Mouse (Mus musculus): ENCODE results near the gene Oxnad1. TPM values are rescaled to one million over a fixed set of nuclear protein-coding genes. Genes with fewer than 3 reads are reported as not detected.
"Not testable (repeated sequence)": the region's sequence is repeated elsewhere in the genome, so short reads cannot be mapped to it uniquely, and the experiment has no call there.

The Oxnad1 gene
- polyA plus RNA-seq, 1 experiment from 2014 or later, result 30.9 TPM

DNA sequence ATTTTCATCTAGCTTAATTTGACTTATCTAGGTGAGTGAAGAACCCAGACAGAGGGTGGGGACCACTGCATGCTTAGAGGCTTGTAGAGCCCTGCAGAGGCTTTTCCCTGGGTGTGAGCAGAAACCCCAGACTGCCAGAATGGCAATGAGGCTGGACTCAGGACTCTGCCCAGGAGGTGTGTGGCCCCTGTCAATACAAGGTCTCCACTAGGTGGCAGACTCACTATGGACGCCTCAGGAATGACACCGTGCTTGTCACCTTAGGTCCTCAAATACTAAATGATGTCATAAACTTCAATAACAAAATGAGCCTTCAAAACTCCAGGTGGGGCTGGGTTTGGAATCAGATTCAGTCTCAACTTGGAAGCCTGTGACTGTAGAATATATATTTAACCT is 36.7 kb downstream of the Oxnad1 start:
- H3K36me3 ChIP-seq, result no peaks in the 10 kb centered on the region
- H3K9me3 ChIP-seq, result no peaks in the 10 kb centered on the region
- H3K27ac ChIP-seq, result no peak overlapping the region
- ATAC-seq (ENCODE audit: insufficient read depth, low FRiP score, low read depth), result no peak
- no peak overlapping the region for H3K9ac ChIP-seq
- H3K27me3 ChIP-seq (replicated peaks), result no peaks in the 10 kb centered on the region
- H3K4me3 ChIP-seq (replicated peaks), result no peak overlapping the region
- no peak overlapping the region for H3K4me2 ChIP-seq
- H3K4me1 ChIP-seq, result no peaks in the 10 kb centered on the region
- WGBS, result 58% methylated on average over 2 of the region's 2 CpGs

DNA sequence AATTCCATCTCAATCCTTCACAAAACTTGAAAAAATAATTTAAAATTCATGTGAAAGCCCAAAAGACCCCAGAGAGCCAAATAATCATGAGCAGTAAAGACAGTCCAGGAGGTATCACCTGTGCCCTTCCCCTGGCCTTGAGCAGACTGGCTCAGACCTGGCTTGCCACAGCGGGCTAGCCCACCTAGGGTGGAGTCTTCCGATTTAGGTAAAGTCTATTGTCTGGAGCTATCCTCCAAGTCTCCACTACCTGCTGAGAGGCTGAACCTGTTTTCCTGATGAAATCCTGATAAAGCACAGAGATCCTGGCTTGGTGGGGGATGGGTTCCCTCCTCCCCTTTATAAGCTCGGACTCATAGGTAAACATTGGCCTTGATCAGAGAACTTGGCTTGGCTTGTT is 39.1 kb downstream of the Oxnad1 start:
- no peaks in the 10 kb centered on the region for H3K36me3 ChIP-seq
- no peak for ATAC-seq (ENCODE audit: insufficient read depth, low FRiP score, low read depth)
- no peaks in the 10 kb centered on the region for H3K9me3 ChIP-seq
- no peak overlapping the region for H3K27ac ChIP-seq
- no peak overlapping the region for H3K4me2 ChIP-seq
- H3K4me3 ChIP-seq (replicated peaks), result no peak overlapping the region
- no peak overlapping the region for H3K9ac ChIP-seq
- H3K27me3 ChIP-seq (replicated peaks), result no peaks in the 10 kb centered on the region
- no peaks in the 10 kb centered on the region for H3K4me1 ChIP-seq
- WGBS, result 58% methylated on average over 3 of the region's 3 CpGs

DNA sequence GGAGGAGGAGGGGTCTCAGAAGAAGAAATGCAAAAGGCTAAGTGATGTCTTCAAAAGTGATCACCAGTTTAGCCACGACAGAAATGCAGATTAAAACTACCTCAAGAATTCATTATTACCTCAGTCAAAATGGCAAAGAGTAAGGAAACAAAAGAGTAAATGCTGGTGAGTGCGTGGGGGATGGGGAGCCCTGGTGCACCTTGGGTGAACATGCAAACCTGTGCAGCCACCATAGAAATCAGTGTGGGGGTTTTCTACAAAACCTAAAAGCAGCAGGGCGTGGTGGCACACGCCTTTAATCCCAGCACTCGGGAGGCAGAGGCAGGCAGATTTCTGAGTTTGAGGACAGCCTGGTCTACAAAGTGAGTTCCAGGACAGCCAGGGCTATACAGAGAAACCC is 40.1 kb downstream of the Oxnad1 start:
- H3K9me3 ChIP-seq; ATAC-seq (ENCODE audit: insufficient read depth, low FRiP score, low read depth); H3K4me3 ChIP-seq (replicated peaks); H3K36me3 ChIP-seq; H3K4me2 ChIP-seq; H3K27me3 ChIP-seq (replicated peaks); H3K4me1 ChIP-seq; H3K9ac ChIP-seq; H3K27ac ChIP-seq: not testable (repeated sequence)
- 82% methylated on average over 5 of the region's 5 CpGs for WGBS

GRCm38 (mm10) chr14:32128409-32128808 is 43.2 kb downstream of the Oxnad1 start:
- 69% methylated on average over 5 of the region's 5 CpGs for WGBS
- no peaks in the 10 kb centered on the region for H3K27me3 ChIP-seq (replicated peaks)
- H3K36me3 ChIP-seq, result no peaks in the 10 kb centered on the region
- no peak overlapping the region for H3K9ac ChIP-seq
- no peaks in the 10 kb centered on the region for H3K4me1 ChIP-seq
- no peak overlapping the region for H3K27ac ChIP-seq
- no peak for ATAC-seq (ENCODE audit: insufficient read depth, low FRiP score, low read depth)
- H3K4me2 ChIP-seq, result no peak overlapping the region
- H3K9me3 ChIP-seq, result no peaks in the 10 kb centered on the region
- H3K4me3 ChIP-seq (replicated peaks), result no peak overlapping the region

DNA sequence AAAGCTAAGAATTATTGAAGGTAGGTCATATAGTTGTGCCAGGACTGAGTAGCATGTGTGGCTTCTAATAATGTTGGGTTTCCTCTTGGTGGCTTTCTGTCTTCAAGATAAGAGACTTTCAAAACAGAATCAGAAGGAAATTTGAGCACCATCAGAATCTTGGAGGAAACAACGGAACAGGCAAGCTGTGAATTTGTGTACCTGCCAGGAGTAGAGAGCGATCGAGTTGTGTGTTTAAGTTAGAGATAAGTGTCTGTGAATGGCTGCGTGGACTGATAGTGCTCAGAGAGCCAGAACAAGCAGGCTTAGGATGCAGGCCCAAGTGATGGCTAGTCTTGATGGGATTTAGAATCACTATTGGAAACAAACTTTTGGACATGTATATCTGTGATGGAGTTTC is 46.7 kb downstream of the Oxnad1 start:
- Histone ChIP-seq H3K4me2 (no peak overlapping the region), H3K27ac (no peak overlapping the region), H3K4me1 (peaks cover 4% of the 10 kb centered on the region; the same call in 1 of the 2 replicates), H3K9me3 (no peaks in the 10 kb centered on the region), H3K4me3 (replicated peaks) (no peak overlapping the region), H3K27me3 (replicated peaks) (no peaks in the 10 kb centered on the region), H3K9ac (no peak overlapping the region), H3K36me3 (no peaks in the 10 kb centered on the region)
- ATAC-seq (ENCODE audit: insufficient read depth, low FRiP score, low read depth), result no peak; the same call in 1 of the 2 replicates
- 41% methylated on average over 4 of the region's 4 CpGs for WGBS

DNA sequence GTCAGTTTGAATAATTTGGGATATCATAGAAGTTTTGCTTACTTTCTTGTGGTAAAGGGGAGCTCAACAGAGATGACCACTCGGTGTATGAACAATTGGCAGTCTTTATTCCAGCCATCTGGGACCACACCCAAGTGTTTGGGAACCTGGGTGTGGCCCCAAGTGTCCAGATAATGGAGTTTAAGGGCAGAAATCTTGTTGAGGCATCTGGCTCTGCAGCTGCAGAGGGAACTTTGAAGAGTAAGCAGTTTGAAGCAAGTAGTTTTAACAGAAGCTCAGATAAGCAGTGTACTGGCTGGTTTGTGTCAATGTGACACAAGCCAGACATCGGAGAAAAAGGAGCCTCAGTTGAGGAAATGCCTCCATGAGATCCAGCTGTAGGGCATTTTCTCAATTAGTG is 49.1 kb downstream of the Oxnad1 start:
- Histone ChIP-seq H3K9ac (no peak overlapping the region), H3K36me3 (no peaks in the 10 kb centered on the region), H3K4me1 (peaks cover 4% of the 10 kb centered on the region; the same call in 1 of the 2 replicates), H3K9me3 (no peaks in the 10 kb centered on the region), H3K4me3 (replicated peaks) (no peak overlapping the region), H3K27me3 (replicated peaks) (no peaks in the 10 kb centered on the region), H3K27ac (no peak overlapping the region), H3K4me2 (no peak overlapping the region)
- no peak for ATAC-seq (ENCODE audit: insufficient read depth, low FRiP score, low read depth)
- WGBS, result 24% methylated on average over 2 of the region's 2 CpGs

- H3K9me3 ChIP-seq; H3K27me3 ChIP-seq (replicated peaks); H3K36me3 ChIP-seq; H3K4me1 ChIP-seq; H3K4me3 ChIP-seq (replicated peaks); ATAC-seq (ENCODE audit: insufficient read depth, low FRiP score, low read depth); H3K4me2 ChIP-seq; H3K27ac ChIP-seq; H3K9ac ChIP-seq: not testable (repeated sequence)
- 54% methylated on average over 3 of the region's 3 CpGs for WGBS
These were observed 51.3 kb downstream of the Oxnad1 start for GRCm38 (mm10) chr14:32136467-32136866.

GRCm38 (mm10) chr14:32140359-32140965 is 55.3 kb downstream of the Oxnad1 start:
- Histone ChIP-seq H3K4me3 (replicated peaks) (no peak overlapping the region), H3K4me2 (no peak overlapping the region), H3K36me3 (no peaks in the 10 kb centered on the region), H3K9me3 (no peaks in the 10 kb centered on the region), H3K27ac (no peak overlapping the region), H3K4me1 (no peaks in the 10 kb centered on the region), H3K9ac (no peak overlapping the region), H3K27me3 (replicated peaks) (no peaks in the 10 kb centered on the region)
- WGBS, result 79% methylated on average over 5 of the region's 5 CpGs
- no peak for ATAC-seq (ENCODE audit: insufficient read depth, low FRiP score, low read depth)

- 85% methylated on average over 5 of the region's 5 CpGs for WGBS
- no peaks in the 10 kb centered on the region for H3K27me3 ChIP-seq (replicated peaks)
- H3K9me3 ChIP-seq, result no peaks in the 10 kb centered on the region
- no peak within 1 kb of the TSS for H3K27ac ChIP-seq
- no peak within 1 kb of the TSS for H3K4me2 ChIP-seq
- H3K36me3 ChIP-seq, result no peaks in the 10 kb centered on the region
- no peaks in the 10 kb centered on the region for H3K4me1 ChIP-seq
- H3K9ac ChIP-seq, result no peak within 1 kb of the TSS
- no peak within 1 kb of the TSS for H3K4me3 ChIP-seq (replicated peaks)
- no peak for ATAC-seq (ENCODE audit: insufficient read depth, low FRiP score, low read depth)
These were observed 56.5 kb downstream of the Oxnad1 start, which contains the start of gene Msmb for GRCm38 (mm10) chr14:32141723-32142122. Msmb (plus strand) TSS chr14:32142023.

GRCm38 (mm10) chr14:32144734-32145133 is 59.6 kb downstream of the Oxnad1 start:
- no peak overlapping the region for H3K9ac ChIP-seq
- no peaks in the 10 kb centered on the region for H3K9me3 ChIP-seq
- H3K4me3 ChIP-seq (replicated peaks), result no peak overlapping the region
- H3K4me1 ChIP-seq, result no peaks in the 10 kb centered on the region
- no peaks in the 10 kb centered on the region for H3K36me3 ChIP-seq
- no peak overlapping the region for H3K4me2 ChIP-seq
- no peaks in the 10 kb centered on the region for H3K27me3 ChIP-seq (replicated peaks)
- no peak overlapping the region for H3K27ac ChIP-seq
- no peak for ATAC-seq (ENCODE audit: insufficient read depth, low FRiP score, low read depth)

DNA sequence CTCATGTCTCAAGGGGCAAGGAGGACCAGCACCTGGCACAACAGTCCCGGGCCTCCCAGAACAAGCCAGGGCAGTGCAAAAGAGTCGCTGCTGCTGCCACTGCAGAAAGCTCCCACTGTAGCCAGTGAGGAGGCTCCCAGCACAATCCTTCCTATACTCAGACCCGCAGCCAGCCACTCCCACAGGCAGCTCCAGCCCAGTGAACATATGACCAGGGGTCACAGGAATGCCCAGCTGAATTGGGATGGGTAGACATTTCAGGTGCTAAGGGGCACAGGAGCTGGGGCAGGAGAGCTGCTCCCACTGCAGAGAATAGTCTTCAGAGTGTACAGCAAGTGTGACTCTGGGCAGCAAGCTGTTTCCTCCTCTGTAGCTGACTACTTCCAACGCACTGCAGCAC is 60.2 kb downstream of the Oxnad1 start:
- Histone ChIP-seq H3K36me3 (no peaks in the 10 kb centered on the region), H3K27ac (no peak overlapping the region), H3K27me3 (replicated peaks) (no peaks in the 10 kb centered on the region), H3K9me3 (no peaks in the 10 kb centered on the region), H3K9ac (no peak overlapping the region), H3K4me1 (no peaks in the 10 kb centered on the region), H3K4me3 (replicated peaks) (no peak overlapping the region), H3K4me2 (no peak overlapping the region)
- no peak for ATAC-seq (ENCODE audit: insufficient read depth, low FRiP score, low read depth)
- 73% methylated on average over 4 of the region's 4 CpGs for WGBS

GRCm38 (mm10) chr14:32145809-32146511 is 60.8 kb downstream of the Oxnad1 start:
- Histone ChIP-seq H3K27ac (no peak overlapping the region), H3K4me1 (no peaks in the 10 kb centered on the region), H3K9ac (no peak overlapping the region), H3K27me3 (replicated peaks) (no peaks in the 10 kb centered on the region), H3K4me3 (replicated peaks) (no peak overlapping the region), H3K4me2 (no peak overlapping the region), H3K36me3 (no peaks in the 10 kb centered on the region), H3K9me3 (no peaks in the 10 kb centered on the region)
- peak; percentile 91 for ATAC-seq (ENCODE audit: insufficient read depth, low FRiP score, low read depth)
- WGBS, result 68% methylated on average over 7 of the region's 7 CpGs
